Mouse (Mus musculus) ES-Bruce4 (cell line): Measurements from ENCODE around the gene Shb.

Source experiments
- CTCF ChIP-seq: IDR thresholded peaks from one replicate; pipeline ENCODE4 v1.8.1; 2011; ENCODE audit warnings: low read depth, low read length
- EP300 ChIP-seq: IDR thresholded peaks from 2 replicates; pipeline ENCODE4 v1.6.1; 2011; ENCODE audit warnings: low read depth, low read length; ENCODE audit not compliant: insufficient read depth
- POLR2A ChIP-seq: IDR thresholded peaks from one replicate; pipeline ENCODE4 v1.8.1; 2011; ENCODE audit warnings: low read length; ENCODE audit not compliant: insufficient read depth

- TF ChIP-seq CTCF (no peak), POLR2A (no peak), EP300 (no peak)
Observed at GRCm38 (mm10) chr4:45441778-45442177, 90.5 kb downstream of the Shb start.
